Mouse (Mus musculus): ENCODE measurements at regions not wholly inside any gene's neighbourhood (a gene's known extent, or its start where the extent isn't known, plus 50 kb on each side); places are given as distances from the start of the nearest gene placed in this dataset.
"Not testable (repeated sequence)": the region's sequence is repeated elsewhere in the genome, so short reads cannot be mapped to it uniquely, and the experiment has no call there.

- DNase-seq: no peak
These were observed 183.0 kb upstream of the Plxna2 start for GRCm38 (mm10) chr1:194435060-194435459.

GRCm38 (mm10) chr1:194428586-194428985 is 189.4 kb upstream of the Plxna2 start:
- no peak for DNase-seq

- DNase-seq: no peak
These were observed 191.7 kb upstream of the Plxna2 start for GRCm38 (mm10) chr1:194426293-194426692.

GRCm38 (mm10) chr1:194424201-194424600 is 193.8 kb upstream of the Plxna2 start:
- no peak for DNase-seq

GRCm38 (mm10) chr1:194412193-194412592 is 205.8 kb upstream of the Plxna2 start:
- no peak for DNase-seq

- DNase-seq: no peak
These were observed 206.2 kb upstream of the Plxna2 start for GRCm38 (mm10) chr1:194411788-194412187.

- no peak for DNase-seq
These were observed 218.7 kb upstream of the Plxna2 start for GRCm38 (mm10) chr1:194399281-194399680.

GRCm38 (mm10) chr1:194396754-194397460 is 221.1 kb upstream of the Plxna2 start:
- no peak for DNase-seq

GRCm38 (mm10) chr1:194393720-194394119 is 224.3 kb upstream of the Plxna2 start:
- DNase-seq: no peak

GRCm38 (mm10) chr1:194390202-194390601 is 227.8 kb upstream of the Plxna2 start:
- no peak for DNase-seq

GRCm38 (mm10) chr1:194378135-194378534 is 239.9 kb upstream of the Plxna2 start:
- DNase-seq: no peak

- DNase-seq: not testable (repeated sequence)
These were observed 244.5 kb upstream of the Plxna2 start for GRCm38 (mm10) chr1:194373511-194373910.

GRCm38 (mm10) chr1:194363917-194364316 is 254.1 kb upstream of the Plxna2 start:
- DNase-seq: no peak

GRCm38 (mm10) chr1:194363129-194363768 is 254.8 kb upstream of the Plxna2 start:
- DNase-seq: no peak

GRCm38 (mm10) chr1:194362298-194362697 is 255.7 kb upstream of the Plxna2 start:
- no peak for DNase-seq

- no peak for DNase-seq
These were observed 256.7 kb upstream of the Plxna2 start for GRCm38 (mm10) chr1:194361316-194361715.

GRCm38 (mm10) chr1:194354332-194355120 is 263.5 kb upstream of the Plxna2 start:
- DNase-seq: no peak

GRCm38 (mm10) chr1:194345304-194346033 is 272.5 kb upstream of the Plxna2 start:
- no peak for DNase-seq

GRCm38 (mm10) chr1:194342568-194342967 is 275.4 kb upstream of the Plxna2 start:
- DNase-seq: no peak

GRCm38 (mm10) chr1:194341758-194342157 is 276.3 kb upstream of the Plxna2 start:
- DNase-seq: no peak

- DNase-seq: peak; percentile 27 to 29
These were observed 283.0 kb upstream of the Plxna2 start for GRCm38 (mm10) chr1:194334752-194335719.

- DNase-seq: no peak
These were observed 285.4 kb upstream of the Plxna2 start for GRCm38 (mm10) chr1:194332639-194333038.

All from cerebellum, postnatal 36 days (tissue).